Mouse (Mus musculus): ENCODE measurements around the gene Brd2. TPM values are rescaled to one million over a fixed set of nuclear protein-coding genes. Genes with fewer than 3 reads are reported as not detected.

Brd2 gene
- polyA plus RNA-seq, 1 experiment from 2014 or later: 144 TPM

DNA sequence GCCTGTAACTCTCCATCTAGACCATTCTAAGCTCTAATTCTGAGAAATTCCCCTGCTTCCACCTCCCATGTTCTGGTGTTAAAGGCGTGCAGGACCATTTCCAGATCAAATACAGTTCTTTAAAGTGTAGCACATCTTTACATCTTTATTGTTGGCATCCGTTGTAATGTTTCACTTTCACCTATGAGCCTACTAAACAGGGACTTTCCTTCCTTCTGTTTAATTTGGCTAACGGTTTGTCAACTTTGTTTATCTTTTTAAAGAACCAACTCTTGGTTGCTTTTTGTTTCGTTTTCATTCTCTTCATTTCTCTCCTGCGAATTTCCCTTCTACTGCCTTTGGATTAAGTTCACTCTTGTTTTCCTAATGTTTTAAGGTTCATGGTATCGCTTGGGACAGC lies 19.6 kb downstream of the Brd2 start:
- Histone ChIP-seq H3K9me3 (ENCODE audit: control insufficient read depth, low read length) (no peaks in the 10 kb centered on the region), H3K9ac (ENCODE audit: low read length) (no peak overlapping the region), H3K4me2 (ENCODE audit: low read length) (no peak overlapping the region), H3K4me1 (replicated peaks; ENCODE audit: control insufficient read depth, insufficient read depth, low read length) (0 out of 2 replicates have a peak, but pooled peaks cover 7% of the 10 kb centered on the region), H3K36me3 (ENCODE audit: control insufficient read depth, insufficient read depth, low read length) (no peaks in the 10 kb centered on the region), H3K4me3 (ENCODE audit: low read depth, low read length) (no peak overlapping the region), H3K27ac (ENCODE audit: low read depth) (no peak overlapping the region), H3K27me3 (replicated peaks; ENCODE audit: control insufficient read depth, insufficient read depth, low read length) (no peaks in the 10 kb centered on the region)
- DNase-seq (ENCODE audit: low spot score) (no peak), ATAC-seq (replicated peaks; ENCODE audit: low FRiP score, low TSS enrichment, low read depth) (no peak)
- WGBS: 67% methylated on average over 6 of the region's 6 CpGs

DNA sequence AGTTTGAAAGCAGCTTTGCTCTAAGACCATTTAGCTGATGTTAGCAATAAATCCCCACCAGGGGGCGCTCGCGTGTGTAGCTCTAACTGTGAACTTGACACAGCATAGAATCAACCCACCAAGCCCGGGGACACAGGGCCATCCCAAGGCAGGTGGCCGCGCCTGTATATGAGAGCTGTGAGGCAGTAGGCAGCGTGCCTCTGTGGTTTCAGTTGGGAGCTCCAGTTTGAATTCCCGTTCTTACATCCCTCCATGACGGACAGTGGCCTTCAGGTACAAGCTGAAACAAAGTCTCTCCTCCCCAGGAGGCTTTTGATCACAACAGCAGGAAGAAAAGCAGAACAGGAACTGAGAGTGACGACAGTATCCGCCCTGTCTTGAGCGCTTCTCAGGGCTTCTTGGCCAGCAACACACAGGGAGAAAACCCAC lies 20.8 kb downstream of the Brd2 start:
- Histone ChIP-seq H3K4me2 (ENCODE audit: low read length) (peak overlapping the region; percentile 22; the same call in 1 of the 2 replicates), H3K9me3 (ENCODE audit: control insufficient read depth, low read length) (no peaks in the 10 kb centered on the region), H3K27ac (ENCODE audit: low read depth) (no peak overlapping the region), H3K36me3 (ENCODE audit: control insufficient read depth, insufficient read depth, low read length) (no peaks in the 10 kb centered on the region), H3K9ac (ENCODE audit: low read length) (no peak overlapping the region), H3K4me1 (replicated peaks; ENCODE audit: control insufficient read depth, insufficient read depth, low read length) (0 out of 2 replicates have a peak, but pooled peaks cover 7% of the 10 kb centered on the region), H3K27me3 (replicated peaks; ENCODE audit: control insufficient read depth, insufficient read depth, low read length) (no peaks in the 10 kb centered on the region), H3K4me3 (ENCODE audit: low read depth, low read length) (0 out of 2 replicates have a peak overlapping the region, but pooled peaks have one; percentile 4)
- DNase-seq (ENCODE audit: low spot score): peak; percentile 99
- ATAC-seq (replicated peaks; ENCODE audit: low FRiP score, low TSS enrichment, low read depth): peak; percentile 81
- WGBS: 8% methylated on average over 12 of the region's 12 CpGs

DNA sequence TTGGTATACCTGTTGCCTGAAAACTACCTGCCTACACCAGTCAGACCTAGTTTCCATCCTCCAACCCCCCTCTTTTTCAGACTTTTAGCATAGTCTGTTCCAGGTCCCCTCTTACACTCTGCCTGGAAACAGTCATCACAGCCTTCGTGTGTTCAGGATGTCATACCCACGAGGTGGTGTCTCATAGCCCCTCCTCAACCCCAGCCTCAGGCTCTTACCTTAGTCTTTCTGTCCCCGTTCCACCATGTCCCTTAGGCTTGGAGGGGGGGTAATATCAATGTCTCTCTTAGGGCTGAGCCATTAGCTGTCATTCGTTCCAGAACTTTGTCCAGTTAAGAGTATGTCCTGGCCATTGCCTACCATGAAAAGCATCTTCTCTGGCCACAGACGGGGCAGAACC lies 21.2 kb downstream of the Brd2 start:
- Histone ChIP-seq H3K27ac (ENCODE audit: low read depth) (no peak overlapping the region), H3K27me3 (replicated peaks; ENCODE audit: control insufficient read depth, insufficient read depth, low read length) (no peaks in the 10 kb centered on the region), H3K36me3 (ENCODE audit: control insufficient read depth, insufficient read depth, low read length) (no peaks in the 10 kb centered on the region), H3K9me3 (ENCODE audit: control insufficient read depth, low read length) (no peaks in the 10 kb centered on the region), H3K4me3 (ENCODE audit: low read depth, low read length) (no peak overlapping the region), H3K4me1 (replicated peaks; ENCODE audit: control insufficient read depth, insufficient read depth, low read length) (0 out of 2 replicates have a peak, but pooled peaks cover 7% of the 10 kb centered on the region), H3K9ac (ENCODE audit: low read length) (no peak overlapping the region), H3K4me2 (ENCODE audit: low read length) (no peak overlapping the region)
- DNase-seq (ENCODE audit: low spot score) (no peak), ATAC-seq (replicated peaks; ENCODE audit: low FRiP score, low TSS enrichment, low read depth) (0 out of 2 replicates have a peak, but pooled peaks have one; percentile 11)
- WGBS: 31% methylated on average over 5 of the region's 5 CpGs

DNA sequence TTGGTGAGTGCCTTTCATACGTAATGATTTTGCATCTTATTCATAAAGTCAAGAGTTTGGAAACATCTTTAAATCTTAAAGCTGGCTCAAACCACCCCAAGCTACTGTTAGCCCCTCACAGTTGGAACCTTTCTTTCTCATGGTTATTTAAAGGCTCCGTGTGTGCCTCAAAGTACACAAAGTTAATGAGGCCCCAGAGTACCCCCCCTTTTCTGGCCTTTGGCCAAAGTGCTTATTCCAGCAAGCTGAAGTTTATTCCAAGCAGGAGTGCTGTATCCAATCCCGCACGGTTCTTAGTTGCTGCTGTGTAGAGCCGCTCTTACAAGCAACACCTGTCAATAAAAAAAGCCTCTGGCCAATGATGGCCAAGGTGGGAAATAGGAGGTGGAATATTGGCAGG lies 22.9 kb downstream of the Brd2 start:
- no peaks in the 10 kb centered on the region for H3K9me3 ChIP-seq (ENCODE audit: control insufficient read depth, low read length)
- no peak for ATAC-seq (replicated peaks; ENCODE audit: low FRiP score, low TSS enrichment, low read depth)
- no peak for DNase-seq (ENCODE audit: low spot score)
- 0 out of 2 replicates have a peak, but pooled peaks cover 7% of the 10 kb centered on the region for H3K4me1 ChIP-seq (replicated peaks; ENCODE audit: control insufficient read depth, insufficient read depth, low read length)
- H3K27ac ChIP-seq (ENCODE audit: low read depth): no peak overlapping the region
- no peak overlapping the region for H3K9ac ChIP-seq (ENCODE audit: low read length)
- WGBS: 49% methylated on average over 5 of the region's 5 CpGs
- H3K4me3 ChIP-seq (ENCODE audit: low read depth, low read length): no peak overlapping the region
- no peaks in the 10 kb centered on the region for H3K36me3 ChIP-seq (ENCODE audit: control insufficient read depth, insufficient read depth, low read length)
- H3K27me3 ChIP-seq (replicated peaks; ENCODE audit: control insufficient read depth, insufficient read depth, low read length): no peaks in the 10 kb centered on the region
- no peak overlapping the region for H3K4me2 ChIP-seq (ENCODE audit: low read length)

DNA sequence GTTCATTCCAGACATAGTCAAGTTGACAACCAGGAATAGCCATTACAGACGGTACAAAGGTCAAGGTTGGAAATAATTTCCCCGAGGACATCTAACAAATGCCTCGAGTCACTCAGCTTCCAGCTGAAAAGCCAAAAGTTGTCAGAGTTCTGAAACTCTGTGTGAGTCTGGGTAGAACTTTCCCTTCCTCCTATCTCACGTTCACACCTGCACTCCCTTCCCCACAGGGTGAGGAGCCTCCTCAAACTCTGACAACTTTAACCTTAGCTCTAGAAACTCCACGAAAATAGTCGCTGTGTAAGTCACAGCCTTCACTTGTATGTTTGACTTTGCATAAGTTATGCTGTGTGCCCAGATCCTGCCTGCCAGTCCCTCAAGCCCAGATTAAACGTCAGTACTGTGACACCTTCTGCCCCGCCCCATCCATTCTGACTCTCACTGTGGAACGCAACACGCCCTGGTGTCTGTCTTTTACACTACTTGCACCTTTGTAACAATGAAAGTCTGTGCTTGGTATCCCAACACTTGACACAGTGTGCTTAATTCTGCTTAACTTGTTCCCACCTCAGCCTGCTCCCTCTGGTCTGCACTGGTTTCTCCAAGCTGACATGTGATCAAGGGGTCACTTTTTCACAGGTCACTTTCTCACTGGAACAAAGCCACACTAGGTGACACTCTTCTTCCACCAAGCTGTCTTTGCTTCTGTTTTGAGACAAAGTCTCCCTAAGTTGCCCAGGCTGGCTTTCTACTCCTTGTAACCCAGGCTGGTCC lies 23.5 kb downstream of the Brd2 start:
- H3K27me3 ChIP-seq (replicated peaks; ENCODE audit: control insufficient read depth, insufficient read depth, low read length): no peaks in the 10 kb centered on the region
- 37% methylated on average over 10 of the region's 10 CpGs for WGBS
- ATAC-seq (replicated peaks; ENCODE audit: low FRiP score, low TSS enrichment, low read depth): no peak
- no peaks in the 10 kb centered on the region for H3K9me3 ChIP-seq (ENCODE audit: control insufficient read depth, low read length)
- 0 out of 2 replicates have a peak, but pooled peaks cover 7% of the 10 kb centered on the region for H3K4me1 ChIP-seq (replicated peaks; ENCODE audit: control insufficient read depth, insufficient read depth, low read length)
- no peak for DNase-seq (ENCODE audit: low spot score)
- no peak overlapping the region for H3K9ac ChIP-seq (ENCODE audit: low read length)
- no peak overlapping the region for H3K4me2 ChIP-seq (ENCODE audit: low read length)
- no peaks in the 10 kb centered on the region for H3K36me3 ChIP-seq (ENCODE audit: control insufficient read depth, insufficient read depth, low read length)
- no peak overlapping the region for H3K4me3 ChIP-seq (ENCODE audit: low read depth, low read length)
- no peak overlapping the region for H3K27ac ChIP-seq (ENCODE audit: low read depth)

DNA sequence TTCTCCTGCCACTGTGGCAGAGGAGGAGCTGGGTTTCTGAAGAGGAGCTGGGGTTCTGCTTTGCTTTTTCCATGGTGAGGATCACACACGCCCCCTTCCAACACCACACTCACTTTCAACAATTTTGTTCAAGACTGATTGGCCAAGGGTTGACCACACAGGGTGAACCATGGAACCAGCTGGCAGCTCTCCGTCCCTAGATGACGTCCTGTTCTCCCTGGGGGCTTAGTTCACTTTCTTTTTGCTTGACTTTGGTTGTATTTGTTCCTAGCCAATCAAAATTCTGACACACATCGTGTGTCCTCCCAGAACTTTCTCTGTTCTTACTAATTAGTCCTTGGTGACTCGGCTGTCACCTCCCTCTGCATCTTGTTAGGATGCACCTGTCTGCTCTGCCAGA lies 25.2 kb downstream of the Brd2 start:
- Histone ChIP-seq H3K4me1 (replicated peaks; ENCODE audit: control insufficient read depth, insufficient read depth, low read length) (0 out of 2 replicates have a peak, but pooled peaks cover 7% of the 10 kb centered on the region), H3K27me3 (replicated peaks; ENCODE audit: control insufficient read depth, insufficient read depth, low read length) (no peaks in the 10 kb centered on the region), H3K36me3 (ENCODE audit: control insufficient read depth, insufficient read depth, low read length) (no peaks in the 10 kb centered on the region), H3K9me3 (ENCODE audit: control insufficient read depth, low read length) (no peaks in the 10 kb centered on the region), H3K4me3 (ENCODE audit: low read depth, low read length) (no peak overlapping the region), H3K9ac (ENCODE audit: low read length) (no peak overlapping the region), H3K27ac (ENCODE audit: low read depth) (no peak overlapping the region), H3K4me2 (ENCODE audit: low read length) (no peak overlapping the region)
- ATAC-seq (replicated peaks; ENCODE audit: low FRiP score, low TSS enrichment, low read depth) (no peak), DNase-seq (ENCODE audit: low spot score) (no peak)
- WGBS: 73% methylated on average over 5 of the region's 5 CpGs

DNA sequence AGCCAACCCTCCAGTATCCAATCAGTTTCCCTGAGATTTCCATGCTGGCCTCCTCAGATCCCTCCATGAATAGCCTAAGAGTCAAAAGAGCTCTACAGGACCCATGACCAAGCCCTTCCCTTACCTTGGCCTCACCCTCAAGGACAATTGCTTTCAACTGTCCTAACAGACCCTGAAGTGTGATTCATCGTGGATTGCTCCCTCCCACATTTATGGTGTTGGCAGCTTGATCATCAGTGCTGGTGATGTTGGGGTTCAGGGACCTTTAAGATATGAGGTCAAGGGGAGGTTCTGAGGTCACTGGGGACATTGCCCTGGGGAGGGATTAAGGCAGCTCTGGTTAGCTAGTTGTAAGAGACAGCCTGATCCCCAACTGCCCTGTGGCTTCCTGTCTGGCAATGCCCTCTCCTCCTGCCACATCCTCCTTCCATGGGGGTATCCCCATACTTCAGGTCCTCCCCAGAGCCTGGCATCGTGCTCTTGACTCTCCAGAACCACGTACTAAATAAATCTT lies 25.9 kb downstream of the Brd2 start:
- no peaks in the 10 kb centered on the region for H3K27me3 ChIP-seq (replicated peaks; ENCODE audit: control insufficient read depth, insufficient read depth, low read length)
- H3K4me2 ChIP-seq (ENCODE audit: low read length): no peak overlapping the region
- ATAC-seq (replicated peaks; ENCODE audit: low FRiP score, low TSS enrichment, low read depth) (no peak), DNase-seq (ENCODE audit: low spot score) (no peak)
- WGBS: 75% methylated on average over 3 of the region's 3 CpGs
- H3K4me1 ChIP-seq (replicated peaks; ENCODE audit: control insufficient read depth, insufficient read depth, low read length): 0 out of 2 replicates have a peak, but pooled peaks cover 7% of the 10 kb centered on the region
- no peak overlapping the region for H3K9ac ChIP-seq (ENCODE audit: low read length)
- no peaks in the 10 kb centered on the region for H3K9me3 ChIP-seq (ENCODE audit: control insufficient read depth, low read length)
- H3K36me3 ChIP-seq (ENCODE audit: control insufficient read depth, insufficient read depth, low read length): no peaks in the 10 kb centered on the region
- no peak overlapping the region for H3K27ac ChIP-seq (ENCODE audit: low read depth)
- H3K4me3 ChIP-seq (ENCODE audit: low read depth, low read length): no peak overlapping the region

DNA sequence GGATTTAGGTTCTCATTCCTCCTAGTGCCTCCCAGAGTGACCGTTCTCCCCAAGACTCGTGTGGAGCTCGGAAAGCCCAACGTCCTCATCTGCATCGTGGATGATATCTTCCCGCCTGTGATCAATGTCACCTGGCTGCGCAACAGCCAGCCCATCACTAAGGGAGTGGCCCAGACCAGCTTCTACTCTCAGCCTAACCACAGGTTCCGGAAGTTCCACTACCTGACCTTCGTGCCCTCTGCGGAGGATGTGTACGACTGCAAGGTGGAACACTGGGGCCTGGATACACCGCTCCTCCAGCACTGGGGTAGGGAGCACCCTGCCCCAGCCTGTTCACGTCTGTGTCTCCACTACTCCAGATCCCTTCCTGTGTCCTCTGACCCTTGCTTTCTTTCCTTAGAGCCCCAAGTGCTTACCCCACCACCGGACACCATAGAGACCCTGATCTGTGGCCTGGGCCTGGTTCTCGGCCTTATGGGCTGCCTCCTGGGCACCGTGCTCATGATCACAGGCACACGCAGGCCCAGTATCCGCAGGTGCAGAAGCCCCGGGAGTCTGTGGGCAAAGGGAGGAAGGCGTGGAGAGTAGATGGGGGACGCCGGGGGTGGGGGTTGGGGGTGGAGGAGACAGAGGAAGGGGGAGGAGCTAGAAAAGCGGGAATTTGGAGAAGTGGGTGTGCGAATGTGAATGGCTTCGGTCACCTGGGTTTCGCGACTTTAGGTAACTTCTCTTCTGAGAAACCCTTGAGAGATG lies 28.0 kb downstream of the Brd2 start:
- H3K36me3 ChIP-seq (ENCODE audit: control insufficient read depth, insufficient read depth, low read length): no peaks in the 10 kb centered on the region
- no peak overlapping the region for H3K9ac ChIP-seq (ENCODE audit: low read length)
- ATAC-seq (replicated peaks; ENCODE audit: low FRiP score, low TSS enrichment, low read depth) (no peak), DNase-seq (ENCODE audit: low spot score) (no peak)
- 81% methylated on average over 27 of the region's 27 CpGs for WGBS
- no peak overlapping the region for H3K27ac ChIP-seq (ENCODE audit: low read depth)
- H3K4me3 ChIP-seq (ENCODE audit: low read depth, low read length): no peak overlapping the region
- H3K27me3 ChIP-seq (replicated peaks; ENCODE audit: control insufficient read depth, insufficient read depth, low read length): no peaks in the 10 kb centered on the region
- H3K4me2 ChIP-seq (ENCODE audit: low read length): no peak overlapping the region; the same call in 1 of the 2 replicates
- H3K4me1 ChIP-seq (replicated peaks; ENCODE audit: control insufficient read depth, insufficient read depth, low read length): 0 out of 2 replicates have a peak, but pooled peaks cover 3% of the 10 kb centered on the region
- no peaks in the 10 kb centered on the region for H3K9me3 ChIP-seq (ENCODE audit: control insufficient read depth, low read length)
